Mouse (Mus musculus) liver, postnatal 0 days (tissue): ENCODE measurements at regions not wholly inside any gene's neighbourhood (a gene's known extent, or its start where the extent isn't known, plus 50 kb on each side); places are given as distances from the start of the nearest gene placed in this dataset.

Experiments
- ATAC-seq: fragments of 200-750 bp; cut with Nextera tagmentation; 2 replicates; pipeline ENCODE4 v1.8.0; 2017; ENCODE audit warnings: mild to moderate bottlenecking, moderate library complexity
- DNase-seq: peaks from one replicate; pipeline ENCODE4 v3.0.0-alpha.2; 2016
- H3K27ac ChIP-seq: fragments of 300-500 bp; sonication (generic); 2 replicates; pipeline ENCODE4 v1.5.1; 2014; ENCODE audit warnings: antibody characterized with exemption, moderate library complexity, mild to moderate bottlenecking, low read depth
- H3K27me3 ChIP-seq: fragments of 300-500 bp; sonication (generic); 2 replicates; pipeline ENCODE4 v1.6.1; 2014; ENCODE audit warnings: low read length, control low read depth, mixed read lengths; ENCODE audit not compliant: insufficient read depth
- H3K36me3 ChIP-seq: fragments of 300-500 bp; sonication (generic); replicated peaks from 2 replicates; pipeline ENCODE4 v1.6.1; 2014; ENCODE audit warnings: mild to moderate bottlenecking, control low read depth, low read length, moderate library complexity, mixed read lengths; ENCODE audit not compliant: insufficient read depth
- H3K4me1 ChIP-seq: fragments of 300-500 bp; sonication (generic); 2 replicates; pipeline ENCODE4 v1.6.1; 2014; ENCODE audit warnings: antibody characterized with exemption, mild to moderate bottlenecking, control low read depth; ENCODE audit not compliant: insufficient read depth
- H3K4me2 ChIP-seq: fragments of 300-500 bp; sonication (generic); 2 replicates; pipeline ENCODE4 v1.6.1; 2014; ENCODE audit warnings: low read depth, mild to moderate bottlenecking, low read length, moderate library complexity, mixed read lengths
- H3K4me3 ChIP-seq: fragments of 300-500 bp; sonication (generic); 2 replicates; pipeline ENCODE4 v1.5.1; 2014; ENCODE audit warnings: low read depth, low read length
- H3K9ac ChIP-seq: fragments of 300-500 bp; sonication (generic); replicated peaks from 2 replicates; pipeline ENCODE4 v1.6.1; 2014; ENCODE audit warnings: mild to moderate bottlenecking, moderate library complexity
- H3K9me3 ChIP-seq: fragments of 300-500 bp; sonication (generic); 2 replicates; pipeline ENCODE4 v1.6.1; 2016; ENCODE audit warnings: mild to moderate bottlenecking, control low read depth, low read length, mixed read lengths
- CTCF ChIP-seq: sonication (generic); IDR thresholded peaks from 2 replicates; pipeline ENCODE4 v1.5.1; 2016; ENCODE audit warnings: antibody characterized with exemption, low read depth
- EP300 ChIP-seq: IDR thresholded peaks from 2 replicates; pipeline ENCODE4 v1.6.1; 2016; ENCODE audit warnings: antibody characterized with exemption, low read depth, mild to moderate bottlenecking
- WGBS: fragments of 180-500 bp; shearing (Covaris S2); extraction: QIAGEN DNeasy Blood & Tissue Kit; methylation state at CpG from one replicate; pipeline ENCODE4 v1.1.7; 2014; ENCODE audit not compliant: insufficient replicate concordance; 5-methylcytosine and 5-hydroxymethylcytosine counted together

GRCm38 (mm10) chr14:76271190-76271589, 143.6 kb upstream of the Tsc22d1 start:
- no peaks in the 10 kb centered on the region for H3K9me3 ChIP-seq
- H3K36me3 ChIP-seq: no peaks in the 10 kb centered on the region
- H3K27ac ChIP-seq: no peak overlapping the region
- H3K4me3 ChIP-seq: no peak overlapping the region
- ATAC-seq: no peak
- no peaks in the 10 kb centered on the region for H3K27me3 ChIP-seq
- H3K4me1 ChIP-seq: no peaks in the 10 kb centered on the region
- 80% methylated on average over 11 of the region's 11 CpGs for WGBS
- H3K9ac ChIP-seq: no peak overlapping the region
- DNase-seq: no peak
- no peak for TF ChIP-seq EP300
- TF ChIP-seq CTCF: no peak
- H3K4me2 ChIP-seq: no peak overlapping the region

GRCm38 (mm10) chr14:76272840-76273239, 141.9 kb upstream of the Tsc22d1 start:
- no peaks in the 10 kb centered on the region for H3K4me1 ChIP-seq
- DNase-seq (no peak), ATAC-seq (no peak)
- no peak overlapping the region for H3K27ac ChIP-seq
- H3K36me3 ChIP-seq: no peaks in the 10 kb centered on the region
- H3K27me3 ChIP-seq: no peaks in the 10 kb centered on the region
- no peaks in the 10 kb centered on the region for H3K9me3 ChIP-seq
- 61% methylated on average over 4 of the region's 4 CpGs for WGBS
- no peak overlapping the region for H3K9ac ChIP-seq
- TF ChIP-seq EP300 (no peak), CTCF (no peak)
- no peak overlapping the region for H3K4me2 ChIP-seq
- no peak overlapping the region for H3K4me3 ChIP-seq

- DNase-seq (no peak), ATAC-seq (no peak)
- H3K9me3 ChIP-seq: no peaks in the 10 kb centered on the region
- no peak overlapping the region for H3K4me3 ChIP-seq
- no peaks in the 10 kb centered on the region for H3K4me1 ChIP-seq
- 29% methylated on average over 9 of the region's 9 CpGs for WGBS
- no peaks in the 10 kb centered on the region for H3K27me3 ChIP-seq
- no peaks in the 10 kb centered on the region for H3K36me3 ChIP-seq
- no peak for TF ChIP-seq EP300
- no peak for TF ChIP-seq CTCF
- H3K4me2 ChIP-seq: no peak overlapping the region
- H3K27ac ChIP-seq: no peak overlapping the region
- no peak overlapping the region for H3K9ac ChIP-seq
Measured at GRCm38 (mm10) chr14:76276655-76277054, 138.1 kb upstream of the Tsc22d1 start.

GRCm38 (mm10) chr14:76278751-76279450, 135.9 kb upstream of the Tsc22d1 start:
- ATAC-seq (0 out of 2 replicates have a peak, but pooled peaks have one; percentile 31), DNase-seq (no peak)

GRCm38 (mm10) chr14:76279561-76279960, 135.2 kb upstream of the Tsc22d1 start:
- Histone ChIP-seq H3K4me3 (no peak overlapping the region), H3K9ac (no peak overlapping the region), H3K4me2 (no peak overlapping the region), H3K9me3 (no peaks in the 10 kb centered on the region), H3K27ac (no peak overlapping the region), H3K4me1 (no peaks in the 10 kb centered on the region), H3K27me3 (no peaks in the 10 kb centered on the region), H3K36me3 (no peaks in the 10 kb centered on the region)
- 79% methylated on average over 19 of the region's 19 CpGs for WGBS
- TF ChIP-seq EP300 (no peak), CTCF (no peak)
- no peak for DNase-seq
- ATAC-seq: no peak

More at GRCm38 (mm10) chr14:76278751-76279450, 135.9 kb upstream of the Tsc22d1 start:
- no peaks in the 10 kb centered on the region for H3K9me3 ChIP-seq
- WGBS: 80% methylated on average over 17 of the region's 17 CpGs
- no peak overlapping the region for H3K4me2 ChIP-seq
- TF ChIP-seq CTCF: no peak
- TF ChIP-seq EP300: no peak
- no peak overlapping the region for H3K9ac ChIP-seq
- no peaks in the 10 kb centered on the region for H3K36me3 ChIP-seq
- no peak overlapping the region for H3K27ac ChIP-seq
- H3K4me3 ChIP-seq: no peak overlapping the region
- no peaks in the 10 kb centered on the region for H3K27me3 ChIP-seq
- no peaks in the 10 kb centered on the region for H3K4me1 ChIP-seq

GRCm38 (mm10) chr14:76281867-76282266, 132.9 kb upstream of the Tsc22d1 start:
- TF ChIP-seq EP300 (no peak), CTCF (no peak)
- H3K9ac ChIP-seq: no peak overlapping the region
- ATAC-seq: no peak
- H3K9me3 ChIP-seq: no peaks in the 10 kb centered on the region
- WGBS: 50% methylated on average over 5 of the region's 5 CpGs
- no peak for DNase-seq
- no peak overlapping the region for H3K27ac ChIP-seq
- H3K36me3 ChIP-seq: no peaks in the 10 kb centered on the region
- H3K27me3 ChIP-seq: no peaks in the 10 kb centered on the region
- no peaks in the 10 kb centered on the region for H3K4me1 ChIP-seq
- H3K4me2 ChIP-seq: no peak overlapping the region
- no peak overlapping the region for H3K4me3 ChIP-seq

- Histone ChIP-seq H3K9me3 (no peaks in the 10 kb centered on the region), H3K4me3 (no peak overlapping the region), H3K27me3 (no peaks in the 10 kb centered on the region), H3K36me3 (no peaks in the 10 kb centered on the region), H3K9ac (no peak overlapping the region), H3K4me1 (no peaks in the 10 kb centered on the region), H3K4me2 (no peak overlapping the region), H3K27ac (no peak overlapping the region)
- TF ChIP-seq EP300: no peak
- no peak for TF ChIP-seq CTCF
- DNase-seq (no peak), ATAC-seq (no peak)
- WGBS: 76% methylated on average over 8 of the region's 8 CpGs
Measured at GRCm38 (mm10) chr14:76287768-76288167, 127.0 kb upstream of the Tsc22d1 start.
